Mouse (Mus musculus): ENCODE measurements around the gene Acy3.
"Not testable (repeated sequence)": the region's sequence is repeated elsewhere in the genome, so short reads cannot be mapped to it uniquely, and the experiment has no call there.

Gene Acy3

DNA sequence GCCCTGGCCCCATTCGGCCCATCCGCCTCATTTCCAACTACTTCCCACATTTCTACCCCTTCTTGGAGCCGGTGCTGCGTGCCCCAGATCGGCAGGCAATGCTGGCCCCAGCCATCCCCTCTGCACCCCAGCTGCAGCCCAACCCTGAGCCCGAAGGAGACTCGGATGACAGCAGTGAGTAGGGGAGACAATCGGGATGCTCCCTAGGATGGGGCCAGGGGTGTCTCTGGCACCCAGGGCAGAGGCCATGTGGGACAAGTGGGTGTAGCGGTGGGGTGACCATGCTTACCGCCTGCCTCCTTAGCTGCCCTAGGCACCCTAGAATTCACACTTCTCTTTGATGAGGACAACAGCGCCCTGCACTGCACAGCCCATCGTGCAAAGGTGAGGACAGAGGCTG, 17.3 kb downstream of the Acy3 start:
- DNase-seq (ENCODE audit: low read depth), result no peak

- no peak for DNase-seq (ENCODE audit: low read depth)
These were observed 18.0 kb downstream of the Acy3 start for GRCm38 (mm10) chr19:4004331-4004730.

- DNase-seq (ENCODE audit: low read depth), result no peak
These were observed 18.7 kb downstream of the Acy3 start for GRCm38 (mm10) chr19:4005091-4005490.

DNA sequence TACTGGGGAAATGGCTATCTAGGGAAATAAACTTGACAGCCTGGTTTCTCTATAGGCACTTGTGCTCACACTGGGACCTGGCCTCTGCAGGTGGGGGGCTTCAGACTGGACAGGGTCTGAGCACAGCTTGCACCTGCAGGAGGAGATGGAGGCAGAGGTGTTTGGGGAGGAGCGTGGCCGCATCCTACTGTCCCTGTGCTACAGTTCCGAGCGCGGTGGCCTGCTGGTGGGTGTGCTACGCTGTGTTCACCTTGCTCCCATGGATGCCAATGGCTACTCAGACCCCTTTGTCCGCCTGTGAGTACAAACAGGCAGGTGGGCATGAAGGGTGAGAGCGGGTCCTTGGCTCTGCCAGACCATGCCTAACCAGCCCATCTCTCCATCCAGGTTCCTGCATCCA, 19.6 kb downstream of the Acy3 start:
- no peak for DNase-seq (ENCODE audit: low read depth)

DNA sequence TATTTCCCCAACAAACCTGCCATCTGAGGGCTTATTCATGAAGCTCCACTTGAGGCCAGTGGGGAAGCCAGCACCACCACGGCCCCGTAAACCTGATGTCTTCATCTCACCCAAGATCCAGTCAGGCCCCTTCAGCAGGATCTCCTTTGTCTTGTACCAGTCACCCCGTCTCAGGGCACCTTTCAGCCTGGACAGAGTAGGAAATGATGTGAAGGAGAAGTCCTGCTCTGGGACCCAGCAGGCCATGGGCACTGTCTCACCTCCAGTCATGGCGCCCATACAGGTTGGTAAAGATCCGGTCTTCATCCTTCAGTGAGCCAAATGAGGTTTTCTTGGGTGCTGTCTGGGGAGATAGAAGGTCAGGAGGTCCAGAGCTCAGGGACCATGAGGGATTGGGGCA, 24.7 kb downstream of the Acy3 start:
- DNase-seq (ENCODE audit: low read depth), result no peak

- DNase-seq (ENCODE audit: low read depth), result peak; percentile 99
These were observed 26.2 kb downstream of the Acy3 start, which contains the start of gene Ndufv1 for GRCm38 (mm10) chr19:4012432-4013022. Gene Ndufv1, minus strand, starts transcription at chr19:4012806.

- no peak for DNase-seq (ENCODE audit: low read depth)
These were observed 26.7 kb downstream of the Acy3 start for GRCm38 (mm10) chr19:4013066-4013465.

DNA sequence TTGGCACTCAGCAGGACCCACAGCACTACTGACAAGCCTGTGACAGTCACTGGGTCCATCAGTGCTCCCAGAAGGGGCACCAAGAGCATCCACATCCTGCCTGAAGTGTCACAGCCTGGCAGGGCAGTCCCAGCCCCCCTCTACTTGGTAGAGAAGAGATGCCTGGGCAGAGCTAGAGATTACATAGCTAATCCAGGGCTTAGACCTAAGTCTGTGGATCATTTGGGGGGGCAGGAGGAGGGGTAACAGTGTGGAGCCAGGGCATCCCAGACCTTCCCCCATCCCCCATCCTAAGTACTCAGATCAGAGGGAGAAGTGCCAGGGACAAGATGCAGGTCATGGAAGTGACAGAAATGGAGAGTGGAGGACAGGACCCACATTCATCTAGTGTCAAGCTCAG, 28.4 kb downstream of the Acy3 start:
- no peak for DNase-seq (ENCODE audit: low read depth)

DNA sequence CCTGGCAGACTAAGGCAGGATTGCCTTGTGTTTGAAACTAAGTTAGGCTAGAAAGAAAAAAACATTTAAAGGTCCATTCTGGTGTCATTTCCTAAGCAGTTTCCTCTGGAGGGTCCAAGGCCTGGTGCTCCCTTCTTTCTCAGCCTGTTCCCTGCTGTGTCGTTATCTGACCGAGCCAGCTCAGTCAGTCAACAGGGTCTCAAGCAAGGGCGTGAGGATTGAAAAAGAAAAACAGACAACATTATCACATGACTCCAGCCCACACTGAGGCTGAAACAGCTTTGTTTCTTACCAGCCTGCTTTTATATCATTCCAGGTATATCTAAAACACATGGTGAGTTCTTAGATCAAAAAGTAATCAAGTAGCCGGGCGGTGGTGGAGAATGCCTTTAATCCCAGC, 29.3 kb downstream of the Acy3 start:
- DNase-seq (ENCODE audit: low read depth), result no peak

- DNase-seq (ENCODE audit: low read depth), result no peak
These were observed 31.7 kb downstream of the Acy3 start for GRCm38 (mm10) chr19:4017921-4018587.

GRCm38 (mm10) chr19:4018743-4019583, 32.6 kb downstream of the Acy3 start:
- DNase-seq (ENCODE audit: low read depth), result peak; percentile 88

- no peak for DNase-seq (ENCODE audit: low read depth)
These were observed 36.8 kb downstream of the Acy3 start for GRCm38 (mm10) chr19:4023185-4023584.

GRCm38 (mm10) chr19:4027576-4027975, 41.2 kb downstream of the Acy3 start:
- no peak for DNase-seq (ENCODE audit: low read depth)

DNA sequence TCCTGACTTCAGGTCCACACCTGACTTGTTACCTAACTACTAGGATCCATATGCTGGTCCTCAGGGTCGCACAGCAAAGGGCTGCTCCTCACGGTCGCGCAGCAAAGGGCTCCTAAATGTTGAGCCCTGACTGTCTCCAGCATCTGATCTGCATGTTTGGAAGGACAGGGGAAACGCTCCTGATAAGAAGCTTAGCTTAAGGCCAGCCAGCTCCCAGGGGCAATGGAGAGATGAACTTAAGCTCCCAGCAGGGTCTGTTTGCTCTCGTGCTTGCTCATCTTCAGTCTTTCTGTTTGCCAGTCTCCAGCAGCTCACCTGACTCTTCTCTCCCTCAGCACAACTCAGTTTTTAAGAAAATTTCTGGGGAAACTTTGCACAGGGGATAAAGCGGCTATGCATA, 46.3 kb downstream of the Acy3 start:
- DNase-seq (ENCODE audit: low read depth), result no peak

GRCm38 (mm10) chr19:4033298-4033697, 46.9 kb downstream of the Acy3 start:
- DNase-seq (ENCODE audit: low read depth), result no peak

DNA sequence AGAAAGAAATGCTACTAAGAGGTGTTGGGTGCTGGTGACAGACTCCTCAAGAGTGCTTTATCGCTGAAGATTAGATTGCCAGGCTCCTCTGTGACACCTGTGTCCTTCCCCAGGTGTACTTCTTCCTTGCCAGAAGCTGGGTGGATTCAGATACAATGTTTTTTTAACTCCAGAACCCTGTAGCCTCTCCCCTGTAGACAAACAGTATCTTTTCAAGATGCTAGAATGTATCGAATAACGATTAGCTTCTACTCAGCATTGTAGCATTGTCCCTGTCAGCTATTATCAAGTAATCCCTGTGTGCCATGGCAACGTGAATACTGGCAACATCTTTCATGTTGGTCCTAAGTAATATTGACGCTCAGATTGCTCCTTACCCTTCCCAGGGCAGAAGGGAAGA, 47.4 kb downstream of the Acy3 start:
- DNase-seq (ENCODE audit: low read depth), result no peak

- no peak for DNase-seq (ENCODE audit: low read depth)
These were observed 50.1 kb downstream of the Acy3 start for GRCm38 (mm10) chr19:4036327-4037045.

DNA sequence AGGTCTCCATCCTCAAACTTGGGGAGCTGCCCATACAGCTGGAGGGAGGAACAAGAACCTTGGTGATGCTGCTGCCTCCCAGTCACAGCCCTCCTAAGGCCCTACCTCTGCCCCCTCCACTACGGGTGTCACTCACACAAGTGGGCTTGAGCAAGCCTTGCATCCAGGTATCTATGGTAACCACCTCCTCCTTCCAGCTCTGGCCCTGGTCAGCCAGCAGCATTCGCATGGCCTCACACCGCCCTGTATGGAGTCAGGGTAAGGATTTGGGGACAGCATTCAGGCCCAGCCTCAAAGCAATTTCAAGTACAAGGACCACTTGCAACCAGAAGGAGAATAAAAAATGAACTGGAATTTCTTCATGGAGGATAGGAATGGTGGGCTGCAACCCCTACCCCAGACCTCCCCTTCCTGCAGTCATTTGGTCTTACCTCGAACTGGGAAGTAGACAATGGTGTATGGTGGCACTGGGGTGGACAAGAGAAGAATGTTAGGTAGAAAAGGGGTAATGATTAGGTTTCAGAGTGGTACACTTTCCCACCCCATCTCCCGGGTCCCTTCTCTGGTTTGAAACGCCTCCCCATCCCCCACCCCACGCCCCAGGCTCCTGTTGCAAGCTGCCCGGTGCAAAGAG, 50.9 kb downstream of the Acy3 start:
- not testable (repeated sequence) for DNase-seq (ENCODE audit: low read depth)

GRCm38 (mm10) chr19:4037788-4038232, 51.4 kb downstream of the Acy3 start, which contains the start of gene Gstp1:
Gene Gstp1, minus strand, starts transcription at chr19:4037985.
- peak; percentile 90 for DNase-seq (ENCODE audit: low read depth)
